Mouse (Mus musculus): ENCODE measurements around the gene Haus5. TPM values are rescaled to one million over a fixed set of nuclear protein-coding genes. Genes with fewer than 3 reads are reported as not detected.
A peak's percentile ranks its signal among the peaks of the same experiment; 100 is the strongest.

Gene Haus5
- polyA plus RNA-seq, 1 experiment from 2014 or later: 59.4 TPM

GRCm38 (mm10) chr7:30678263-30678975 lies 13.6 kb upstream of the Haus5 start:
- WGBS: 64% methylated on average over 5 of the region's 5 CpGs
- no peak overlapping the region for H3K4me3 ChIP-seq (ENCODE audit: low read length)
- no peaks in the 10 kb centered on the region for H3K27me3 ChIP-seq (ENCODE audit: insufficient read depth, low read length)
- ATAC-seq (ENCODE audit: low FRiP score, low TSS enrichment): no peak
- no peaks in the 10 kb centered on the region for H3K36me3 ChIP-seq (ENCODE audit: insufficient read depth, low read length)
- H3K27ac ChIP-seq (ENCODE audit: low read length): no peak overlapping the region
- H3K4me1 ChIP-seq (ENCODE audit: insufficient read depth, low read length): no peaks in the 10 kb centered on the region
- H3K4me2 ChIP-seq (replicated peaks; ENCODE audit: low read depth, low read length): no peak overlapping the region
- peaks cover 4% of the 10 kb centered on the region; the same call in 1 of the 2 replicates for H3K9me3 ChIP-seq (ENCODE audit: low read length)
- no peak overlapping the region for H3K9ac ChIP-seq (replicated peaks; ENCODE audit: low read length)

GRCm38 (mm10) chr7:30671480-30671879 lies 6.7 kb upstream of the Haus5 start, which contains the start of gene Pmis2:
TSS of gene Pmis2 (minus strand) at chr7:30671605.
- ATAC-seq (ENCODE audit: low FRiP score, low TSS enrichment): no peak
- no peak within 1 kb of the TSS for H3K4me2 ChIP-seq (replicated peaks; ENCODE audit: low read depth, low read length)
- H3K9ac ChIP-seq (replicated peaks; ENCODE audit: low read length): no peak within 1 kb of the TSS
- H3K27me3 ChIP-seq (ENCODE audit: insufficient read depth, low read length): no peaks in the 10 kb centered on the region
- no peaks in the 10 kb centered on the region for H3K4me1 ChIP-seq (ENCODE audit: insufficient read depth, low read length)
- no peaks in the 10 kb centered on the region for H3K9me3 ChIP-seq (ENCODE audit: low read length)
- WGBS: 75% methylated on average over 9 of the region's 9 CpGs
- no peaks in the 10 kb centered on the region for H3K36me3 ChIP-seq (ENCODE audit: insufficient read depth, low read length)
- H3K27ac ChIP-seq (ENCODE audit: low read length): no peak within 1 kb of the TSS
- H3K4me3 ChIP-seq (ENCODE audit: low read length): no peak within 1 kb of the TSS

DNA sequence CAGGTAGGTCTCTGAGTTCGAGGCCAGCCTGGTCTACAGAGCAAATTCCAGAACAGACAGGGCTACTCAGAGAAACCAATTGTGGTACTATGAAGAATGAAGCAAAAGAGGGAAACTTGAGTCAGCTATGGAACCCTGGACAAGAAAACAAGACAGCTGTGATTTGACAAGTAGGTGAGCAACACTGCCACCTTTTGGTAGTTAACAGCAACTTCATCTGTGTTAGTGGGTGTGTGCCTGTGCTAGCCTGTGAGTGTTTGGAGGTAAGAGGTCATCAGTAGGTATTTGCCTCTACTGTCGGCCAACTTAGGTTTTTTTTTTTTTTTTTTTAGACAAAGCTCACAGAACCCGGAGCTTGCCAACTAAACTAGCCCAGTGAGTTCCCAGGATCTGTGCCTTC lies 4.4 kb upstream of the Haus5 start:
- WGBS: 42% methylated on average over 3 of the region's 3 CpGs
- ATAC-seq (ENCODE audit: low FRiP score, low TSS enrichment): no peak

DNA sequence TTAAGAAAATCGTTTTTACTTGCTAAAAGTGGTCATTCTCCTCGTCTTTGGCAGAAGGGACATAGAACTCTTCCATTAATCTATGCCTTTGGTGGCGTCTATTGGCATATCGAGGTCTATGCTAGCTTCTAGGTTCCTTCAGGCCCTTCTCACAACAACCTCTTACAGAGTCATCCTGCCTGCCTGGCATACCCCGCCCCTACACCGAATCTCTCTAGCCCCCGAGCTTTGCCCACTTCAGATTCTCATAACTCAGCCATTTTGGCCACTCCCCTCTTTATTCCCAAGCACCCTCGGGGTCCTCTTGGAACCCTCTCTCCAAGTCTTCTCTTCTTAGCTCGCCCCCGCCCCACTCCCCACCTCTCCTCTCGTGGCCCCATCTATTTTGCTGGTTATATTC lies 527 bp upstream of the Haus5 start:
- H3K36me3 ChIP-seq (ENCODE audit: insufficient read depth, low read length): peaks cover 11% of the 10 kb centered on the region
- no peaks in the 10 kb centered on the region for H3K9me3 ChIP-seq (ENCODE audit: low read length)
- peak; percentile 53; the same call in 1 of the 2 replicates for ATAC-seq (ENCODE audit: low FRiP score, low TSS enrichment)
- H3K4me1 ChIP-seq (ENCODE audit: insufficient read depth, low read length): peaks cover 4% of the 10 kb centered on the region; the same call in 1 of the 2 replicates
- H3K4me2 ChIP-seq (replicated peaks; ENCODE audit: low read depth, low read length): peak overlapping the region; percentile 74
- peak overlapping the region; percentile 85 for H3K9ac ChIP-seq (replicated peaks; ENCODE audit: low read length)
- WGBS: 6% methylated on average over 11 of the region's 11 CpGs
- H3K27me3 ChIP-seq (ENCODE audit: insufficient read depth, low read length): no peaks in the 10 kb centered on the region
- H3K27ac ChIP-seq (ENCODE audit: low read length): no peak overlapping the region
- H3K4me3 ChIP-seq (ENCODE audit: low read length): peak overlapping the region; percentile 75

More for the DNA sequence above, 4.4 kb upstream of the Haus5 start:
- Histone ChIP-seq H3K4me2 (replicated peaks; ENCODE audit: low read depth, low read length) (no peak overlapping the region), H3K4me3 (ENCODE audit: low read length) (no peak overlapping the region), H3K9me3 (ENCODE audit: low read length) (no peaks in the 10 kb centered on the region), H3K9ac (replicated peaks; ENCODE audit: low read length) (no peak overlapping the region), H3K27ac (ENCODE audit: low read length) (no peak overlapping the region), H3K36me3 (ENCODE audit: insufficient read depth, low read length) (no peaks in the 10 kb centered on the region), H3K4me1 (ENCODE audit: insufficient read depth, low read length) (peaks cover 4% of the 10 kb centered on the region; the same call in 1 of the 2 replicates), H3K27me3 (ENCODE audit: insufficient read depth, low read length) (no peaks in the 10 kb centered on the region)

- Histone ChIP-seq H3K4me2 (replicated peaks; ENCODE audit: low read depth, low read length) (peak within 1 kb of the TSS; percentile 98), H3K4me1 (ENCODE audit: insufficient read depth, low read length) (peaks cover 11% of the 10 kb centered on the region), H3K27ac (ENCODE audit: low read length) (peak within 1 kb of the TSS; percentile 63), H3K27me3 (ENCODE audit: insufficient read depth, low read length) (no peaks in the 10 kb centered on the region), H3K9me3 (ENCODE audit: low read length) (no peaks in the 10 kb centered on the region), H3K9ac (replicated peaks; ENCODE audit: low read length) (peak within 1 kb of the TSS; percentile 99), H3K36me3 (ENCODE audit: insufficient read depth, low read length) (peaks cover 41% of the 10 kb centered on the region), H3K4me3 (ENCODE audit: low read length) (peak within 1 kb of the TSS; percentile 100)
- 1% methylated on average over 59 of the region's 59 CpGs for WGBS
- peak; percentile 99 for ATAC-seq (ENCODE audit: low FRiP score, low TSS enrichment)
Measured at GRCm38 (mm10) chr7:30649591-30650540, 14.9 kb downstream of the Haus5 start, which contains the start of gene Rbm42. TSS of gene Rbm42 (minus strand) at chr7:30650317.

GRCm38 (mm10) chr7:30639083-30639482 lies 25.7 kb downstream of the Haus5 start:
- Histone ChIP-seq H3K9ac (replicated peaks; ENCODE audit: low read length) (peak overlapping the region; percentile 23; the same call in 1 of the 2 replicates), H3K4me1 (ENCODE audit: insufficient read depth, low read length) (peaks cover 15% of the 10 kb centered on the region), H3K27ac (ENCODE audit: low read length) (no peak overlapping the region), H3K4me3 (ENCODE audit: low read length) (no peak overlapping the region), H3K9me3 (ENCODE audit: low read length) (no peaks in the 10 kb centered on the region), H3K36me3 (ENCODE audit: insufficient read depth, low read length) (peaks cover 41% of the 10 kb centered on the region), H3K27me3 (ENCODE audit: insufficient read depth, low read length) (peaks cover 26% of the 10 kb centered on the region), H3K4me2 (replicated peaks; ENCODE audit: low read depth, low read length) (no peak overlapping the region)
- WGBS: 13% methylated on average over 4 of the region's 4 CpGs
- no peak for ATAC-seq (ENCODE audit: low FRiP score, low TSS enrichment)

- Histone ChIP-seq H3K4me1 (ENCODE audit: insufficient read depth, low read length) (peaks cover 15% of the 10 kb centered on the region), H3K9me3 (ENCODE audit: low read length) (no peaks in the 10 kb centered on the region), H3K27ac (ENCODE audit: low read length) (no peak overlapping the region), H3K36me3 (ENCODE audit: insufficient read depth, low read length) (peaks cover 16% of the 10 kb centered on the region; the same call in 1 of the 2 replicates), H3K4me2 (replicated peaks; ENCODE audit: low read depth, low read length) (no peak overlapping the region), H3K27me3 (ENCODE audit: insufficient read depth, low read length) (peaks cover 51% of the 10 kb centered on the region), H3K9ac (replicated peaks; ENCODE audit: low read length) (no peak overlapping the region), H3K4me3 (ENCODE audit: low read length) (no peak overlapping the region)
- WGBS: 25% methylated on average over 11 of the region's 11 CpGs
- no peak for ATAC-seq (ENCODE audit: low FRiP score, low TSS enrichment)
Measured at GRCm38 (mm10) chr7:30636395-30636794, 28.4 kb downstream of the Haus5 start.

DNA sequence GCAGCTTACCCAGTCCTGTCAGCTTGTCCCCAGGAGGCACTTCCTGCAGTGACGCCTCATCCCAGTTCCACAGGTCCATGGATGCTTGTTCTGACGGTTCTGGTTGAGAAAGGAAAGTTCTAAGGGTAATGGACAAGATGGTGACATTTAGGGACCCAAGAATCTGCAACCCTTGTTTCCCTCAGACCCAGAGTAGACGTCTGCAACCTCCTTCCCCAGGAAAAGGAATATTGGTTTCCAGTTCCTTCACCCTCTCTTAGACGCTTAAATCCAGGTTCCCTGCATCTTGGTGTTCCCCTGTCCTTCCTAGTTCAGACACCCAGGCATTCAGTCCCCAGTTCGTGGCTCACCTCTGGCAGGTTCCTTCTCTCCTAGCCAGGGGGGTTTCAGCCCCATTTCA lies 29.0 kb downstream of the Haus5 start, which contains the start of gene Etv2:
Etv2 (minus strand) TSS at position 101 of the 400 bp plus-strand sequence.
- ATAC-seq (ENCODE audit: low FRiP score, low TSS enrichment): no peak

GRCm38 (mm10) chr7:30634621-30635020 lies 30.2 kb downstream of the Haus5 start:
- peak; percentile 76 for ATAC-seq (ENCODE audit: low FRiP score, low TSS enrichment)
- no peaks in the 10 kb centered on the region for H3K36me3 ChIP-seq (ENCODE audit: insufficient read depth, low read length)
- H3K4me3 ChIP-seq (ENCODE audit: low read length): peak overlapping the region; percentile 29
- peaks cover 62% of the 10 kb centered on the region for H3K27me3 ChIP-seq (ENCODE audit: insufficient read depth, low read length)
- H3K27ac ChIP-seq (ENCODE audit: low read length): no peak overlapping the region
- H3K4me2 ChIP-seq (replicated peaks; ENCODE audit: low read depth, low read length): peak overlapping the region; percentile 40
- H3K4me1 ChIP-seq (ENCODE audit: insufficient read depth, low read length): peaks cover 15% of the 10 kb centered on the region
- WGBS: under 1% methylated on average over 20 of the region's 20 CpGs
- H3K9ac ChIP-seq (replicated peaks; ENCODE audit: low read length): no peak overlapping the region; the same call in 1 of the 2 replicates
- no peaks in the 10 kb centered on the region for H3K9me3 ChIP-seq (ENCODE audit: low read length)

More for the DNA sequence above, 29.0 kb downstream of the Haus5 start, which contains the start of gene Etv2:
- Histone ChIP-seq H3K27ac (ENCODE audit: low read length) (no peak within 1 kb of the TSS), H3K36me3 (ENCODE audit: insufficient read depth, low read length) (peaks cover 10% of the 10 kb centered on the region; the same call in 1 of the 2 replicates), H3K4me3 (ENCODE audit: low read length) (peak within 1 kb of the TSS; percentile 29), H3K4me2 (replicated peaks; ENCODE audit: low read depth, low read length) (peak within 1 kb of the TSS; percentile 40), H3K4me1 (ENCODE audit: insufficient read depth, low read length) (peaks cover 15% of the 10 kb centered on the region), H3K27me3 (ENCODE audit: insufficient read depth, low read length) (peaks cover 56% of the 10 kb centered on the region), H3K9me3 (ENCODE audit: low read length) (no peaks in the 10 kb centered on the region), H3K9ac (replicated peaks; ENCODE audit: low read length) (no peak within 1 kb of the TSS)
- WGBS: 9% methylated on average over 5 of the region's 5 CpGs
